Mouse (Mus musculus) ES-Bruce4 (cell line): ENCODE data around the gene Wdr59. TPM values are rescaled to one million over a fixed set of nuclear protein-coding genes. Genes with fewer than 3 reads are reported as not detected.

ENCODE experiments used
- H3K27ac ChIP-seq: 2 replicates; pipeline ENCODE4 v1.5.1; 2012; ENCODE audit warnings: low read length, inconsistent platforms; ENCODE audit not compliant: insufficient read depth
- H3K27me3 ChIP-seq: 2 replicates; pipeline ENCODE4 v1.6.1; 2012; ENCODE audit warnings: mild to moderate bottlenecking, low read length, inconsistent platforms; ENCODE audit not compliant: control insufficient read depth, poor library complexity, insufficient read depth, severe bottlenecking
- H3K36me3 ChIP-seq: 2 replicates; pipeline ENCODE4 v1.6.1; 2012; ENCODE audit warnings: inconsistent platforms, mild to moderate bottlenecking, low read length, moderate library complexity; ENCODE audit not compliant: control insufficient read depth, poor library complexity, insufficient read depth, severe bottlenecking
- H3K4me1 ChIP-seq: one replicate; pipeline ENCODE4 v1.8.1; 2011; ENCODE audit warnings: low read length; ENCODE audit not compliant: control insufficient read depth, insufficient read depth
- H3K4me3 ChIP-seq: 2 replicates; pipeline ENCODE4 v1.5.1; 2011; ENCODE audit warnings: low read depth, mild to moderate bottlenecking, low read length
- H3K9ac ChIP-seq: 2 replicates; pipeline ENCODE4 v1.6.1; 2012; ENCODE audit warnings: low read depth, mild to moderate bottlenecking, inconsistent platforms; ENCODE audit not compliant: poor library complexity, severe bottlenecking
- H3K9me3 ChIP-seq: replicated peaks from 2 replicates; pipeline ENCODE4 v1.6.1; 2012; ENCODE audit warnings: mild to moderate bottlenecking, low read length, inconsistent platforms; ENCODE audit not compliant: control insufficient read depth, poor library complexity, insufficient read depth, severe bottlenecking
- CTCF ChIP-seq: IDR thresholded peaks from one replicate; pipeline ENCODE4 v1.8.1; 2011; ENCODE audit warnings: low read depth, low read length
- EP300 ChIP-seq: IDR thresholded peaks from 2 replicates; pipeline ENCODE4 v1.6.1; 2011; ENCODE audit warnings: low read depth, low read length; ENCODE audit not compliant: insufficient read depth
- POLR2A ChIP-seq: IDR thresholded peaks from one replicate; pipeline ENCODE4 v1.8.1; 2011; ENCODE audit warnings: low read length; ENCODE audit not compliant: insufficient read depth
- polyA plus RNA-seq: library from polyadenylated mRNA; stranded (reverse); fragments of >200 nt; gene quantifications from 2 replicates; pipeline ENCODE4 v1.2.4, GENCODE M21; 2011; ENCODE audit warnings: low read depth; ENCODE audit not compliant: missing spikeins, insufficient read depth, insufficient read length

Wdr59 gene
- polyA plus RNA-seq, 1 experiment: 16.8 TPM

GRCm38 (mm10) chr8:111477761-111478465 lies 44.0 kb downstream of the Wdr59 start:
- peaks cover 21% of the 10 kb centered on the region for H3K36me3 ChIP-seq
- no peaks in the 10 kb centered on the region for H3K27me3 ChIP-seq
- H3K27ac ChIP-seq: no peak overlapping the region
- no peak overlapping the region for H3K4me3 ChIP-seq
- H3K4me1 ChIP-seq: no peaks in the 10 kb centered on the region
- H3K9ac ChIP-seq: no peak overlapping the region
- TF ChIP-seq POLR2A (no peak), EP300 (no peak), CTCF (no peak)
- H3K9me3 ChIP-seq: no peaks in the 10 kb centered on the region

- Histone ChIP-seq H3K36me3 (peaks cover 28% of the 10 kb centered on the region), H3K9me3 (no peaks in the 10 kb centered on the region), H3K4me3 (no peak overlapping the region), H3K4me1 (no peaks in the 10 kb centered on the region), H3K9ac (no peak overlapping the region), H3K27ac (no peak overlapping the region), H3K27me3 (no peaks in the 10 kb centered on the region)
- TF ChIP-seq EP300: no peak
- TF ChIP-seq POLR2A: no peak
These were observed 50.3 kb downstream of the Wdr59 start for GRCm38 (mm10) chr8:111471526-111472081.

DNA sequence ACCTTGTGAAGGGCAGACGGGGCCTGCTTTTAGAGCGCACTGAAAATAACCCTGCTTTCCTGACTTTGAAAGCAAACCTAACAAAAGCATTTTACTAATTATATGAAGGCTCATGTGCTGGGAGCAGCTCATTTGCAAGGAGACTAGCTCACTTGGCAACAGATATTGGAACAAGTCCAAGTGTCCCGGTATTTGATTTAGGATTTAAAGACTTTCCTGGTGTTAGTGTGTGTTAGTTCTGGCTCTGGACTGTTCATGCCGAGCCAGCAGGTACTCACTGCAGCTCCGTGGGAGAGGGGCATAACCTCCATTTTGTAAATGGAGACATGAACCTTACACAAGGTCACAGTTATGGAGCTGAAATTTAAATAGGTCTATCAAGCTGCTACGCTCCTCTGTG lies 52.9 kb downstream of the Wdr59 start:
- Histone ChIP-seq H3K4me1 (no peaks in the 10 kb centered on the region), H3K9ac (no peak overlapping the region), H3K9me3 (no peaks in the 10 kb centered on the region), H3K27me3 (no peaks in the 10 kb centered on the region), H3K36me3 (peaks cover 38% of the 10 kb centered on the region), H3K4me3 (no peak overlapping the region), H3K27ac (no peak overlapping the region)
- TF ChIP-seq POLR2A (no peak), EP300 (no peak), CTCF (no peak)

DNA sequence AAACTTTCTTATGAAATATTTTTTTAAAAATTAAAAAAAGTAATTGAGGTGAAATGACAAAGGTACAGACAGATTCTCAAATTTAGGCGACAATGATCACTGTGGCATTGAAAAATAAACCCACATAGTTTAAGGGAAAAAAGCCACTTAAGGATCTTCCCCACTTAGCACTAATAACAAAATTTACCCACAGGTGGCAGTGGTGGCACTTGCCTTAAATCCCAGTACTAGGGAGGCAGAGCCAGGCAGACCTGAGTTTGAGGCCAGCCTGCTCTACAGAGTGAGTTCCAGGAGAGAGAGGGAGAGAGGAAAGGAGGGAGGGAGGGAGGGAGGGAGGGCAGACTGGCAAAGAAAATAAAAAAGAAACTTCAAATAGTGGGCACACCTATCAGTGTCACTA lies 56.6 kb downstream of the Wdr59 start:
- no peak overlapping the region for H3K4me3 ChIP-seq
- no peaks in the 10 kb centered on the region for H3K9me3 ChIP-seq
- no peaks in the 10 kb centered on the region for H3K27me3 ChIP-seq
- TF ChIP-seq CTCF (no peak), EP300 (no peak), POLR2A (no peak)
- no peak overlapping the region for H3K9ac ChIP-seq
- no peak overlapping the region for H3K27ac ChIP-seq
- peaks cover 24% of the 10 kb centered on the region for H3K36me3 ChIP-seq
- no peaks in the 10 kb centered on the region for H3K4me1 ChIP-seq

GRCm38 (mm10) chr8:111464526-111464925 lies 57.4 kb downstream of the Wdr59 start:
- H3K36me3 ChIP-seq: peaks cover 21% of the 10 kb centered on the region
- H3K4me3 ChIP-seq: no peak overlapping the region
- H3K27ac ChIP-seq: no peak overlapping the region
- no peaks in the 10 kb centered on the region for H3K27me3 ChIP-seq
- no peaks in the 10 kb centered on the region for H3K4me1 ChIP-seq
- no peaks in the 10 kb centered on the region for H3K9me3 ChIP-seq
- no peak overlapping the region for H3K9ac ChIP-seq
- TF ChIP-seq EP300: no peak
- TF ChIP-seq CTCF: no peak
- no peak for TF ChIP-seq POLR2A

GRCm38 (mm10) chr8:111449671-111450070 lies 72.2 kb downstream of the Wdr59 start:
- TF ChIP-seq EP300: no peak
- no peak for TF ChIP-seq CTCF
- TF ChIP-seq POLR2A: no peak
- no peak overlapping the region for H3K9ac ChIP-seq
- no peak overlapping the region for H3K27ac ChIP-seq
- H3K9me3 ChIP-seq: no peaks in the 10 kb centered on the region
- H3K36me3 ChIP-seq: peaks cover 9% of the 10 kb centered on the region
- no peaks in the 10 kb centered on the region for H3K27me3 ChIP-seq
- no peaks in the 10 kb centered on the region for H3K4me1 ChIP-seq
- H3K4me3 ChIP-seq: no peak overlapping the region
